Mouse (Mus musculus): ENCODE measurements around the gene Wdr70.

DNA sequence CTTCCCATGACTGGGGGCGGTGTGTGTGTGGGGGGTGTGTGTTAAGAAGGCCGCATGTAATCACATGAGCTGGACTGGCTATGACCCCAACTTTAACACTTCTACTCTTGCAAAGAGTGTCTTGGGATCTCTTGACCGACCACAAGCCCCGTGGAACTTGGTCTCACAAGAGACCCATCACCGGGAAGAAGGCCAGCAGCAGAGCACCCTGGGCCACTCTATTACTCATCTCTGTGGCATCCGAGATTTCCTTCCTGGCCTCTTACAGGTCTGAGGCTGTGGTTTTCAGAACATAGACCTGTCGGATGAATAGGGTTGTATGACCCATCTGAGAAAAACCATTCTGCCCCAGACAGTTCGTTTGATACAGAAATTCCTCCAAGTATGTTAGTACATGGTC is 212.4 kb downstream of the Wdr70 start:
- no peak for TF ChIP-seq POLR2A (IDR thresholded peaks at IDR 0.05; ENCODE audit: insufficient read length, low read depth)
- no peak for TF ChIP-seq TCF12 (IDR thresholded peaks at IDR 0.05; ENCODE audit: insufficient read depth, poor library complexity, severe bottlenecking)
